Mouse (Mus musculus) stomach, postnatal 0 days (tissue): ENCODE measurements around the gene Il34.

Source experiments
- CTCF ChIP-seq: IDR thresholded peaks from 2 replicates; pipeline ENCODE4 v1.5.1; 2016; ENCODE audit warnings: antibody characterized with exemption, low read depth, mild to moderate bottlenecking, moderate library complexity
- EP300 ChIP-seq: optimal IDR thresholded peaks from 2 replicates; pipeline ENCODE3; 2016; ENCODE audit warnings: antibody characterized with exemption

GRCm38 (mm10) chr8:110724493-110724892, 81.2 kb downstream of the Il34 start:
- TF ChIP-seq CTCF (no peak), EP300 (no peak)
